Mouse (Mus musculus) ES-E14 (cell line): ENCODE measurements at regions not wholly inside any gene's neighbourhood (a gene's known extent, or its start where the extent isn't known, plus 50 kb on each side); places are given as distances from the start of the nearest gene placed in this dataset.

ENCODE experiments used
- CHD2 ChIP-seq: IDR thresholded peaks from 2 replicates; pipeline ENCODE4 v1.6.1; 2014; ENCODE audit warnings: mild to moderate bottlenecking, low read depth, low read length, inconsistent platforms
- HCFC1 ChIP-seq: IDR thresholded peaks from 2 replicates; pipeline ENCODE4 v1.6.1; 2012; ENCODE audit warnings: low read length, inconsistent platforms, borderline replicate concordance; ENCODE audit not compliant: insufficient read depth
- MAFK ChIP-seq: IDR thresholded peaks from 2 replicates; pipeline ENCODE4 v1.6.1; 2014; ENCODE audit warnings: mild to moderate bottlenecking, low read depth, low read length, inconsistent platforms; ENCODE audit not compliant: insufficient read depth
- ZC3H11A ChIP-seq: IDR thresholded peaks from 2 replicates; pipeline ENCODE4 v1.6.1; 2012; ENCODE audit warnings: low read depth, mild to moderate bottlenecking, inconsistent platforms, low read length, borderline replicate concordance
- ZNF384 ChIP-seq: IDR thresholded peaks from 2 replicates; pipeline ENCODE4 v1.6.1; 2012; ENCODE audit warnings: low read depth, low read length, inconsistent platforms

DNA sequence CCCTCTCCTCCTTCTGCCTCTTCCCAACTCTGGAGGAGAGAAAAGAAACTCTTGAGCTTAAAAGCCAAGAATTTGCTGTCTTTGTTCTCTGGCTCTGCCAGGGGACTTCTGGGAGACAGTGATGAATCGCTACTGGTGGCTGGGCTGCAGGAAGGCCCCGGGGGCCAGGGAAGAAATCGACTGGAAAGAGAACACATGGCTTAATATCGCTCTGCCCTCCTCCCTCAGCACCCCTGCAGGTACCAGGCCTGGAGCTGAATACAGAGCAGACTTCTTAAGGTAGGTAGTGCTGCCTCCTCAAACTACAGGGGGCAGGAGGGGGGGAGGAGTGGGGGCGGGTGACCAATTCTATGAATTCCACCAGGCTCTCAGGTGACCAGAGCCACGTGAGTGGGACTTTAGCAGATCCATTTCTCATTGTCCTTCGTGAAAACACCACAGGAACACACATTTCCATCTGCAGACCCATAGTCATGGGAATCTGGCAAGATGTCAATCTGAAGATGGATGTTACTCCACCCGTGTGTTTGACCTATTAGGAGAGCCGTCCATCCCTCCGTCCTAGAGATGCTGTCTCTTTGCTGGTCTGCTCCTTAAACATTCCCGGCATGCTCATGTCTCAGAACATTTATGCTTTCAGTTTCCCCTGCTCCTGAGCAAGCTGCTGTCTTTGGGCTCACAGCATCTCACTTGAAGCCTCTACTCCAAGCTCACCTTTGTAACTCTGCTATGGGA, 83.4 kb downstream of the Lrrc30 start:
- TF ChIP-seq HCFC1: no peak
- TF ChIP-seq MAFK: no peak
- no peak for TF ChIP-seq ZC3H11A
- no peak for TF ChIP-seq CHD2
- TF ChIP-seq ZNF384: no peak
